Mouse (Mus musculus): ENCODE measurements around the gene Gm5089.

Gm5089 gene

DNA sequence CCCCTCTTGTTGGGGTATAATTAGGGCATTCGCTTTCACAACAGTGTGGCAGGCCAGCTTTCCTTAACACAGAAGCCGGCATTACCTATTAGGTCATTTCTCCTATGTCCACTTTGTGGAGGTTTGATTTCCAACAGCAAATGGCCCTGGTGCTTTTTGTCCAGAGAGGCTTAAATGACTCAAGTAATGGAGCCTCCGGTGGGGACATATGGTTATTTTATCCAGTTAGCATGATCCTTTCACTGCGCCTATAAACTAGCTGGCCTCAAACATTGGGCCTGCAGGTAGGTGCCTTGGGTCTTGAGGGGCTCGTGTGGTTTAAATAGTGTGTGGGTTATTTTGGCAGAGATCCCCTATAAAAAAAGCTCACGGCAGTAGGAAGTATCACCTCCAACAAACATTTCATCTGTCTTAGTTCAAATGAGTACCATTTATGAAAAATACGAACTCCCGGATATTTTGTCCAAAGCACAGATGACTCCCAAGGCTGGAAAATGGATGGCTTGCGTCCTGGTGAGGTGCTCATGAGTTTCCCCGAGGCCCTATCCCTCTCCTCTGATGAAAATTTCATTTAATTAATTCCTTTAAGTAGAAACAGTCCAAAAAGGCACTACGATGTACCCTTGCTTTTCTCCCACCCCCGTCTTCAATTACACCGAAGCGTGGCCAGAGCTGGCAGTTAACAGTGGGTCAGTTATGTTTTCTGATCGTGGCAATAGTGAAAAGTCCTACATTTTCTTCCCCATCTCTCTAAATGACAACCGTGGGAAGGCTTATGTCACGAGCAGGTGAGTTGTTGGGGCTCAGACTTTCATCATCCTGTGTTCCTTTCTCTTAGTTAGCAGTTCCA lies 64.4 kb downstream of the Gm5089 start:
- no peak for DNase-seq (ENCODE audit: low spot score in 2 of 2)

DNA sequence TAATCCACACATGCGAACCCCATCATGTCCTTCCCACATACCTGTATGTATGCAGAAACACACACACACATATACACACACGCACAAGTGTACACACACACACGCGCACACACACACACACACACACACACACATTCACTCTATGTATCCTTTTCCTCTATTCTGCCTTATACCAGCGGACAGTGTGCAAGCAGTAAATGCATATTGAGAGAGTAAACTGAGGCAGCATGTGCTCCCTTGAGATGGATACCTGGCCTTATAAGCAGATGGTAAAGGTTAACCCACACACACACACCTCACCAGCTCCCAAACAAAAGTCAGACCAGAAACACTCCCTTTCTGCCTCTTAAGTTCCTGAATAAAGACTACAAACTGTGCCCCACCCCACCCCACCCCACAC lies 65.2 kb downstream of the Gm5089 start:
- no peak for DNase-seq (ENCODE audit: low spot score in 2 of 2)

DNA sequence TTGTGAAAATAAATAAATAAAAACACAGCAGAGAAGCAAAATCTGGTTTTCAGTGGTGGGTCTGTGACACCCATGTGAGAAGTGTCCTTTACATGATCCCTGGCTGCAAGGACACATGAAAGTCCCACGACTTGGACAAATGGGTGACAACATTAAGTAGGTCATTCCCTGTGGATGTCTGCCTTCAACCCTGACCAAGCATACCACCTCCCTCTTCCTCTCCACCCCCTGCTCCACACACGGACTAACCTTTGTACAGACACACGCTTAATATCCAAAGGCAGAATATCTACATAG lies 65.7 kb downstream of the Gm5089 start:
- no peak for DNase-seq (ENCODE audit: low spot score in 2 of 2)

Measured in urinary bladder, adult 18-20 months (tissue).